Mouse (Mus musculus) brain, embryonic 14.5 days (tissue): Measurements from ENCODE around the gene Rnf212b.

Experiments
- CTCF ChIP-seq: fragments of 200-500 bp; IDR thresholded peaks from 2 replicates; pipeline ENCODE4 v1.5.1; 2012; ENCODE audit warnings: inconsistent platforms, mild to moderate bottlenecking, moderate library complexity, borderline replicate concordance; ENCODE audit not compliant: insufficient read depth, insufficient read length; ENCODE audit errors: extremely low read depth
- POLR2A ChIP-seq: fragments of 200-500 bp; IDR thresholded peaks from 2 replicates; pipeline ENCODE4 v1.6.1; 2012; ENCODE audit warnings: mild to moderate bottlenecking, inconsistent platforms, borderline replicate concordance; ENCODE audit not compliant: poor library complexity, insufficient read depth, insufficient read length, severe bottlenecking; ENCODE audit errors: extremely low read depth

GRCm38 (mm10) chr14:54808718-54809667 is 4.9 kb upstream of the Rnf212b start:
- TF ChIP-seq POLR2A (no peak), CTCF (no peak)
